Mouse (Mus musculus) embryonic facial prominence, embryonic 14.5 days (tissue): ENCODE measurements around the gene Ensa. TPM values are rescaled to one million over a fixed set of nuclear protein-coding genes. Genes with fewer than 3 reads are reported as not detected.
"Not testable (repeated sequence)": the region's sequence is repeated elsewhere in the genome, so short reads cannot be mapped to it uniquely, and the experiment has no call there.

Source experiments
- ATAC-seq: fragments of 200-750 bp; cut with Nextera tagmentation; 2 replicates; pipeline ENCODE4 v1.8.0; 2017; ENCODE audit warnings: low read depth, moderate number of reproducible peaks, moderate TSS enrichment
- DNase-seq: peaks from one replicate; pipeline ENCODE4 v3.0.0-alpha.2; 2015; ENCODE audit warnings: low spot score
- H3K27ac ChIP-seq: fragments of 300-500 bp; sonication (generic); replicated peaks from 2 replicates; pipeline ENCODE4 v1.5.1; 2014; ENCODE audit warnings: low read depth, mild to moderate bottlenecking, low read length, moderate library complexity
- H3K27me3 ChIP-seq: fragments of 300-500 bp; sonication (generic); replicated peaks from 2 replicates; pipeline ENCODE4 v1.6.1; 2014; ENCODE audit warnings: low read length; ENCODE audit not compliant: control insufficient read depth, insufficient read depth
- H3K36me3 ChIP-seq: fragments of 300-500 bp; sonication (generic); 2 replicates; pipeline ENCODE4 v1.6.1; 2014; ENCODE audit warnings: low read length, mixed read lengths; ENCODE audit not compliant: control insufficient read depth, insufficient read depth
- H3K4me1 ChIP-seq: fragments of 300-500 bp; sonication (generic); 2 replicates; pipeline ENCODE4 v1.6.1; 2014; ENCODE audit warnings: antibody characterized with exemption, low read length; ENCODE audit not compliant: control insufficient read depth, insufficient read depth
- H3K4me2 ChIP-seq: fragments of 300-500 bp; sonication (generic); 2 replicates; pipeline ENCODE4 v1.6.1; 2014; ENCODE audit warnings: low read depth, mild to moderate bottlenecking, low read length, moderate library complexity, mixed read lengths
- H3K4me3 ChIP-seq: fragments of 300-500 bp; sonication (generic); 2 replicates; pipeline ENCODE4 v1.5.1; 2014; ENCODE audit warnings: low read depth, mild to moderate bottlenecking, low read length
- H3K9ac ChIP-seq: fragments of 300-500 bp; sonication (generic); 2 replicates; pipeline ENCODE4 v1.6.1; 2014; ENCODE audit warnings: low read depth, mild to moderate bottlenecking, low read length, moderate library complexity, mixed read lengths
- H3K9me3 ChIP-seq: fragments of 300-500 bp; sonication (generic); 2 replicates; pipeline ENCODE4 v1.6.1; 2016; ENCODE audit warnings: low read length; ENCODE audit not compliant: control insufficient read depth
- WGBS: fragments of 180-500 bp; shearing (Covaris S2); extraction: QIAGEN DNeasy Blood & Tissue Kit; methylation state at CpG from one replicate; pipeline ENCODE4 v1.1.7; 2014; 5-methylcytosine and 5-hydroxymethylcytosine counted together
- polyA plus RNA-seq: library from polyadenylated mRNA; unstranded; fragments of >200 nt; fragmentation: Nextera tagmentation; extraction: Ambion mirVana; gene quantifications from 2 replicates; pipeline ENCODE4 v1.2.1, GENCODE M21; 2014

Ensa gene
- polyA plus RNA-seq, 1 experiment from 2014 or later: 59.8 TPM

DNA sequence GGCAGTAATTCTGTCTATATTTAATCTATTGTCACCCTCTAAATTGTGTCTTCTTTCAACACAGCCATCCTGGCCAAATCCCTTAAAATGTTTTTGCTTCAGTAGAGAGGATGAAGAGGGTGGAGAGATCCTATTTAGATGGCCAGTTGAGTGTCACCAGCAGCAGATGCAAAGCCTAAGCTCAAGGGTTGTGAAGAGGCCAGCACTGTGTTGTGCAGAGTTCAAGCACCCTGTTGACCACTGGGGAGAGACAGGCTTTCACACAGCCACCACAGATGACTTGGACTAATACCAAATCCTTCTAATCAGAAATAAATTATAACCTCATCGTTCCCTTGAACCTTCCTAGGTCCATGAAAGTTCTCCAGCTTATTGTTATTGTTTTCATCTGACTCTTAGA, 6.3 kb upstream of the Ensa start:
- Histone ChIP-seq H3K4me3 (no peak overlapping the region), H3K4me2 (no peak overlapping the region), H3K27me3 (no peaks in the 10 kb centered on the region), H3K9me3 (no peaks in the 10 kb centered on the region), H3K4me1 (no peaks in the 10 kb centered on the region), H3K36me3 (peaks cover 52% of the 10 kb centered on the region), H3K27ac (no peak overlapping the region), H3K9ac (no peak overlapping the region)
- DNase-seq (no peak), ATAC-seq (no peak)
- 55% methylated on average over 1 of the region's 1 CpGs for WGBS

GRCm38 (mm10) chr3:95621241-95621640, 3.6 kb upstream of the Ensa start:
- Histone ChIP-seq H3K36me3 (peaks cover 40% of the 10 kb centered on the region), H3K27ac (no peak overlapping the region), H3K9me3 (no peaks in the 10 kb centered on the region), H3K4me1 (peaks cover 4% of the 10 kb centered on the region), H3K4me2 (no peak overlapping the region), H3K4me3 (no peak overlapping the region), H3K27me3 (no peaks in the 10 kb centered on the region), H3K9ac (no peak overlapping the region)
- no peak for DNase-seq
- ATAC-seq: no peak
- 73% methylated on average over 1 of the region's 1 CpGs for WGBS

DNA sequence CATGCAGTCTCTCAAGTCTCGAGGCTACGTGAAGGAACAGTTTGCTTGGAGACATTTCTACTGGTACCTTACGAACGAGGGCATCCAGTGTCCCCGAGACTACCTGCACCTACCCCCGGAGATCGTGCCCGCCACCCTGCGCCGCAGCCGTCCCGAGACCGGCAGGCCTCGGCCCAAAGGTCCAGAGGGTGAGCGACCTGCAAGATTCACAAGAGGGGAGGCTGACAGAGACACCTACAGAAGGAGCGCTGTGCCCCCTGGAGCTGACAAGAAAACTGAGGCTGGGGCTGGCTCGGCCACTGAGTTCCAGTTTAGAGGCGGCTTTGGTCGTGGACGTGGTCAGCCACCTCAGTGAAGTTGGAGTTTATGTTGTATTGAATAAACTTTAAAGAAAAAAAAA, 2.4 kb upstream of the Ensa start:
- not testable (repeated sequence) for H3K4me3 ChIP-seq, DNase-seq, H3K27ac ChIP-seq, H3K27me3 ChIP-seq, H3K9me3 ChIP-seq, H3K4me1 ChIP-seq, H3K9ac ChIP-seq, ATAC-seq, H3K4me2 ChIP-seq
- 93% methylated on average over 20 of the region's 20 CpGs for WGBS
- H3K36me3 ChIP-seq: peaks cover 38% of the 10 kb centered on the region

DNA sequence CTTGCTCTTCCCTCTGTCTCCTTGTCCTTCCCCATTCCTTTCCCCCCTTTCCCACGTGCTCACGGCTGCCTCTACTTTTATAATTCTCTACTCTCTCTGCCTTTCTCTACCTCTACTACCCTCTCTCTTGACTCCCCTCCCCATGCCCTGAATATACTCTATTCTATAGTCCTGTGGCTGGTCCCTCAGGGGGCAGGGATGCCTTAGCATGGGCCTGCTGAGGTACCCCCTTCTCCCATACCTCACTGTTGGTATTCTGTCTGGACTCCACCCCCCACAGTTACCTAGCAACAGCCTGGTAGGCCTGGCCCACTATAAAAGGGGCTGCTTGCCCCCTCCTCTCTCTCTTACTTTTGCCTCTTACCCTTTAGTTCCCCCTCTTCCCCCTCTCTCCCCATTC, 1.2 kb upstream of the Ensa start:
- no peak for ATAC-seq
- no peak overlapping the region for H3K27ac ChIP-seq
- H3K36me3 ChIP-seq: peaks cover 40% of the 10 kb centered on the region
- 75% methylated on average over 2 of the region's 2 CpGs for WGBS
- peaks cover 5% of the 10 kb centered on the region for H3K4me1 ChIP-seq
- no peak overlapping the region for H3K9ac ChIP-seq
- H3K9me3 ChIP-seq: no peaks in the 10 kb centered on the region
- no peak overlapping the region for H3K4me3 ChIP-seq
- DNase-seq: no peak
- no peaks in the 10 kb centered on the region for H3K27me3 ChIP-seq
- no peak overlapping the region for H3K4me2 ChIP-seq

- peak overlapping the region; percentile 55 for H3K9ac ChIP-seq
- peak overlapping the region; percentile 57 for H3K4me3 ChIP-seq
- H3K27ac ChIP-seq: peak overlapping the region; percentile 84
- H3K4me1 ChIP-seq, H3K27me3 ChIP-seq, H3K9me3 ChIP-seq, ATAC-seq, DNase-seq: not testable (repeated sequence)
- WGBS: 67% methylated on average over 5 of the region's 5 CpGs
- H3K36me3 ChIP-seq: peaks cover 42% of the 10 kb centered on the region
- H3K4me2 ChIP-seq: peak overlapping the region; percentile 51
These were observed 740 bp upstream of the Ensa start for GRCm38 (mm10) chr3:95623991-95624515.

DNA sequence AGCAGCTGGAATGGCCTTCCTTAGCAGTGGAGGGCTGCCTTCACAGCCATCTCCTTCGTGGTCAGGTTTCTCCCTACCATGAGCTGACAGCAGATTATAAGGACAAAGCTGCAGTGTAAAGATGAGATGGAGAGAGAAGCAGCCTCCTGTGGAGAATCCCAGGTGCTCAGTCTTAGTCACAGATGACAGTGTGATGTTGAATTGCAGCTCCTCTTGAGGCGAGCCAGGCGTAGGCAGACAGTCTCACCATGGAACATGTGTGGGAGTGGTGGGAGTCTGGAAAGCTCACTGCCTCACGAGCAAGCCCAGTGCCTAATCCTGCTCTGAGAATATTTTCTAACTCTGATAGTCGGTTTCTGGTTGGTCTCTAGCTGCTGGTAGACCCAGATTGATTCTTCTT, 3.0 kb downstream of the Ensa start:
- no peak overlapping the region for H3K27ac ChIP-seq
- no peaks in the 10 kb centered on the region for H3K9me3 ChIP-seq
- H3K4me3 ChIP-seq: no peak overlapping the region
- peaks cover 62% of the 10 kb centered on the region for H3K36me3 ChIP-seq
- H3K4me2 ChIP-seq: no peak overlapping the region
- peaks cover 5% of the 10 kb centered on the region for H3K4me1 ChIP-seq
- H3K9ac ChIP-seq: no peak overlapping the region
- H3K27me3 ChIP-seq: no peaks in the 10 kb centered on the region
- 94% methylated on average over 5 of the region's 5 CpGs for WGBS
- DNase-seq (no peak), ATAC-seq (no peak)

DNA sequence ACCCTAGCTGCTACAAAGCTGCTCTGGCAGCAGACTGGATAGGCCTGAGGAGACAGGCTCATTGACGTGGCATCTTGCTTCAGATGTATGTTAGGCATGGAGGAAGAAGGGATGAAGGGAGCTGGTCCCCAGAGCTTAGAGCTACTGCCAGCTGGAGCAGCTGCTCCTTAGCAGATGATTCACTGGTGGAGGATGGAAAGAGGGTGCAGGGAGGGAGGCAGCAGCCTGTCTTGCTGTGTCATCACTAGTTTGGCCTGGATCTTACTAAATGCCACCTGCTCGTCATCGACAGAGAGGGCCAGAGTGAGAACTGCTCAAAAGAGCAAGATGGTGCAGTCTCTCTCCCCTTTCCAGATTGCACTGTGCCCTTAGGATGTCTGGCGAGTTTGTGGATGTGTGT, 5.0 kb downstream of the Ensa start:
- Histone ChIP-seq H3K4me3 (no peak overlapping the region), H3K9me3 (no peaks in the 10 kb centered on the region), H3K4me1 (peaks cover 5% of the 10 kb centered on the region), H3K9ac (no peak overlapping the region), H3K4me2 (no peak overlapping the region), H3K36me3 (peaks cover 80% of the 10 kb centered on the region), H3K27me3 (no peaks in the 10 kb centered on the region), H3K27ac (no peak overlapping the region)
- DNase-seq (no peak), ATAC-seq (no peak)
- WGBS: 77% methylated on average over 4 of the region's 4 CpGs

DNA sequence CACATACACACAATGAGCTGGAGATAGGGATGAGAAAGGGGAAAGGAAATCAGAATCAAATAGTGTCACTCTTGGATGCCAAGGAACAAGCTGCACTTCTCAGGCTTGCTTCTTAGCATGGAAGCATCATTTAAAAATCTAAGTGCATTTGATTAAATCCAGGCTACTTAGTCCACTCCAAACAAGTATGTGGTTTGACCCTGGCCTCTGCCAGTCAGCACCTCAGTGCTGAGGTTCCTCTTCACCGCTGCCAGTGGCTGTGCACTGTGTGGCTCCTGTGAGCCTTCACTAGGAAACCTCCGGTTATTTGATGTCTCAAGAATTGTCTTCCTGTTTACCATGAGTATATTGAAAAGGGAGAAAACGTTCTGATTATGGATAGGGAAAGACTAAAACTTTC, 6.1 kb downstream of the Ensa start:
- Histone ChIP-seq H3K9ac (no peak overlapping the region), H3K4me1 (peaks cover 5% of the 10 kb centered on the region), H3K27me3 (no peaks in the 10 kb centered on the region), H3K9me3 (no peaks in the 10 kb centered on the region), H3K4me2 (no peak overlapping the region), H3K27ac (no peak overlapping the region), H3K36me3 (peaks cover 91% of the 10 kb centered on the region), H3K4me3 (no peak overlapping the region)
- DNase-seq (no peak), ATAC-seq (no peak)
- 79% methylated on average over 3 of the region's 3 CpGs for WGBS

- no peaks in the 10 kb centered on the region for H3K27me3 ChIP-seq
- H3K4me2 ChIP-seq: no peak overlapping the region
- H3K4me3 ChIP-seq: no peak overlapping the region
- H3K36me3 ChIP-seq: peaks cover 96% of the 10 kb centered on the region
- no peaks in the 10 kb centered on the region for H3K9me3 ChIP-seq
- no peak for ATAC-seq
- no peak overlapping the region for H3K27ac ChIP-seq
- H3K9ac ChIP-seq: no peak overlapping the region
- DNase-seq: no peak
- 78% methylated on average over 6 of the region's 6 CpGs for WGBS
- H3K4me1 ChIP-seq: peaks cover under 1% of the 10 kb centered on the region; the same call in 1 of the 2 replicates
These were observed 6.5 kb downstream of the Ensa start for GRCm38 (mm10) chr3:95631304-95631703.
